Mouse (Mus musculus) embryonic facial prominence, embryonic 10.5 days (tissue): ENCODE measurements at regions not wholly inside any gene's neighbourhood (a gene's known extent, or its start where the extent isn't known, plus 50 kb on each side); places are given as distances from the start of the nearest gene placed in this dataset.
A peak's percentile ranks its signal among the peaks of the same experiment; 100 is the strongest.

Experiments used
- DNase-seq: peaks from one replicate; pipeline ENCODE4 v3.0.0-alpha.2; 2017; ENCODE audit warnings: low spot score
- H3K27ac ChIP-seq: fragments of 300-500 bp; sonication (generic); replicated peaks from 2 replicates; pipeline ENCODE4 v1.5.1; 2016; ENCODE audit warnings: mild to moderate bottlenecking
- H3K27me3 ChIP-seq: fragments of 300-500 bp; sonication (generic); replicated peaks from 2 replicates; pipeline ENCODE4 v1.6.1; 2016; ENCODE audit warnings: low read depth, mild to moderate bottlenecking; ENCODE audit not compliant: poor library complexity, severe bottlenecking
- H3K36me3 ChIP-seq: fragments of 300-500 bp; sonication (generic); replicated peaks from 2 replicates; pipeline ENCODE4 v1.6.1; 2016; ENCODE audit warnings: mild to moderate bottlenecking, moderate library complexity
- H3K4me1 ChIP-seq: fragments of 300-500 bp; sonication (generic); 2 replicates; pipeline ENCODE4 v1.6.1; 2016
- H3K4me3 ChIP-seq: fragments of 300-500 bp; sonication (generic); 2 replicates; pipeline ENCODE4 v1.5.1; 2016; ENCODE audit warnings: mild to moderate bottlenecking, moderate library complexity
- H3K9me3 ChIP-seq: fragments of 300-500 bp; sonication (generic); 2 replicates; pipeline ENCODE4 v1.6.1; 2016; ENCODE audit warnings: mild to moderate bottlenecking
- WGBS: fragments of 180-500 bp; shearing (Covaris S2); methylation state at CpG from one replicate; pipeline ENCODE4 v1.1.7; 2016; 5-methylcytosine and 5-hydroxymethylcytosine counted together

DNA sequence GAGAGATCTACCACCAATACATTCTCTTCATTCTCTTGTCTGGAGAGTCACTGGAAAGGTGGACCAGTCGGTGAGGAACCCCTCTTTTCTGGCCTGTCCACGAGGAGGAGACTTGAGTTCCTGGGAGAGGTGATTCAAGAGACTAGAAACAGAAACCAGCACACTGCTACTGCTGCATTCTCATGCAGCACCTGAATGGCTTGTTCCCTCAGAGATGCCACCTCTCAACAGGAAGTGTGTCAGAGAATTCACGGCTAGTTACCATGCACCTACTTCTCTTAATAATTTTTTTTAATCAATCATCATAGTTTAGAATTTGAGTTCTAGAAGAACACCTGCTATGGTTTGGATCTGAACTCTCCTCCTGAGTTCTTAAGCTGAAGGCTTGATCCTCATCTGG, 52.0 kb upstream of the Dynlrb2 start:
- Histone ChIP-seq H3K4me3 (no peak overlapping the region), H3K4me1 (no peaks in the 10 kb centered on the region), H3K27ac (no peak overlapping the region), H3K36me3 (no peaks in the 10 kb centered on the region), H3K27me3 (no peaks in the 10 kb centered on the region), H3K9me3 (no peaks in the 10 kb centered on the region)
- 78% methylated on average over 3 of the region's 3 CpGs for WGBS
- no peak for DNase-seq

DNA sequence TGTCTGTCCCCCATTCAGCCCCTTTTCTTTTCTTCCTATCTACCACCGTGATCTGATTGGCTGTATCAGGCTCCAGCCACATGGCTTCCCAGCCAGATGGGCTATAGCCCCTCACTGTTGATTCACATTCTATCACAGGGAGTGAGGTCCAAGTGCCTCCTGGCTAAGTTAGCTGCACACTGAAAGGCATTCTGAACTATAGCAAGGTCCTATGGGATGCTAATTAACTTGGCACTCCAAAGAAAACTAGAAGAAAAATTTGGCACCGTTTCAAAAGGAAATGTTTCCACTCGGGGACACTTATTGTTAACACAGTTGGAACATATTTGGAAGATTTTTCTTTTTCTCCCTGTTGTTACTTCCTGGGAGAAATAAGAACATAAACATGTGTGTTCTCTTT, 53.4 kb upstream of the Dynlrb2 start:
- Histone ChIP-seq H3K27me3 (no peaks in the 10 kb centered on the region), H3K36me3 (no peaks in the 10 kb centered on the region), H3K4me1 (no peaks in the 10 kb centered on the region), H3K4me3 (no peak overlapping the region), H3K9me3 (no peaks in the 10 kb centered on the region), H3K27ac (no peak overlapping the region)
- no peak for DNase-seq
- 78% methylated on average over 3 of the region's 3 CpGs for WGBS

DNA sequence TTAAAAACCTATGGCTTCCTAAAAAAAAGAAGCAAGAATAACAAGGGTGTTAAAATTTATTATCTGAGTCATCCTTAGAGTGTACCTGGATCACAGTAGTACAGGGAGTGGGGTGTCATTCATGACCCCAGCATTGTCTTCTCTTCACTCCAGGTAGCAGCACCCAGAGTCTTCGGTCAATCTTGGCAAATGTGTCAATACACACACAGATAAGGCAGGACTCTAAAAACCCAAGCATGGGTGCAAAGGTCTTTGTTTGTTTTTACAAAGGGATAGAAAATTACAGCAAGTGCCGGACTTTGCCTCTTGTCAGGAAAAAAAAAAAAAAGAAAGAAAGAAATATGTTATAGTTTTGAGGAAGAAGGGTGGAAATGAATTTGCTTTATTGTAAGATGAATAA, 57.3 kb upstream of the Dynlrb2 start:
- H3K27ac ChIP-seq, result no peak overlapping the region
- H3K27me3 ChIP-seq, result 0 out of 2 replicates have a peak, but pooled peaks cover 1% of the 10 kb centered on the region
- 80% methylated on average over 2 of the region's 2 CpGs for WGBS
- H3K4me1 ChIP-seq, result no peaks in the 10 kb centered on the region
- no peaks in the 10 kb centered on the region for H3K36me3 ChIP-seq
- DNase-seq, result no peak
- 0 out of 2 replicates have a peak, but pooled peaks cover 3% of the 10 kb centered on the region for H3K9me3 ChIP-seq
- H3K4me3 ChIP-seq, result no peak overlapping the region

DNA sequence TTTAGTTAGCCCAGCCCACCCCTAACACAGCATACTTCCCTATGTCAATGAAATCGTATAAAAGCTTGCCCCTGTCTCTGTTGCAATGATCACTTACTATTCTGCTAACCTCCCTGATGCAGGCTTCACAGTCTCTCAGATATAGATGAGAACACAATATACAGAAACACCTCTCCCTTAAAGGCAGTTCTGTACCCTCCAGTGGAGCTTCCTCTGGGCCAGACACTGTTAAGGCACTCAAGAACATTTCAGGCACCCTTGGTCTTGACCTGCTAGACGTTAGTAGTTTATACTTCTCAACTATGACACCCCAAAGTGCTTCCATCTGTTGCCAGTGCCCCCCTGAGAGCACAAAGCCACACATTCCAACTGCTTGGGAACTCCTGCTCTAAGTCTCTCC, 61.9 kb upstream of the Dynlrb2 start:
- Histone ChIP-seq H3K4me3 (no peak overlapping the region), H3K9me3 (0 out of 2 replicates have a peak, but pooled peaks cover 3% of the 10 kb centered on the region), H3K4me1 (0 out of 2 replicates have a peak, but pooled peaks cover 3% of the 10 kb centered on the region), H3K27ac (no peak overlapping the region), H3K27me3 (peaks cover 33% of the 10 kb centered on the region), H3K36me3 (no peaks in the 10 kb centered on the region)
- no peak for DNase-seq
- 46% methylated on average over 2 of the region's 2 CpGs for WGBS

DNA sequence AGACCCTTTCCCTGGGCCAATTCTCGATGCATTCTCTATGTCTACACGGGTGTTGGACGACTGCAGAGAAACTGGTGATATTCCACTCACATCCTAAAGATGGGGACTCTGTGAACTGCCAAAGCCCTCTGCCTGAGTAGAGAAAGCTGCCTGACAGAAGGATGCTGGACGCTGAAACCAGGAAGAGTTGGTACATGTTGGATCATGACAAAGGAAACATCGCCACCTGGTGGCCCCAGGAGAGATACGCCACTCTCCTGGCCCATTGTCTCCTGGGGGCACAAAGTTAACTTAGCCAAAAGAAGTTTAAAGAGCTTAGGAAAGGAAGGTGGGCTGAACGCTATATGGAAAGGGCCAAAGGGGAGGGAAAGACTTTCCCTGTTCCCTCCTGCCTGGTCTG, 65.9 kb upstream of the Dynlrb2 start:
- Histone ChIP-seq H3K9me3 (no peaks in the 10 kb centered on the region), H3K27me3 (peaks cover 41% of the 10 kb centered on the region), H3K4me1 (peaks cover 13% of the 10 kb centered on the region), H3K27ac (no peak overlapping the region), H3K4me3 (no peak overlapping the region), H3K36me3 (no peaks in the 10 kb centered on the region)
- peak; percentile 81 for DNase-seq
- 17% methylated on average over 7 of the region's 7 CpGs for whole genome bisulfite sequencing

DNA sequence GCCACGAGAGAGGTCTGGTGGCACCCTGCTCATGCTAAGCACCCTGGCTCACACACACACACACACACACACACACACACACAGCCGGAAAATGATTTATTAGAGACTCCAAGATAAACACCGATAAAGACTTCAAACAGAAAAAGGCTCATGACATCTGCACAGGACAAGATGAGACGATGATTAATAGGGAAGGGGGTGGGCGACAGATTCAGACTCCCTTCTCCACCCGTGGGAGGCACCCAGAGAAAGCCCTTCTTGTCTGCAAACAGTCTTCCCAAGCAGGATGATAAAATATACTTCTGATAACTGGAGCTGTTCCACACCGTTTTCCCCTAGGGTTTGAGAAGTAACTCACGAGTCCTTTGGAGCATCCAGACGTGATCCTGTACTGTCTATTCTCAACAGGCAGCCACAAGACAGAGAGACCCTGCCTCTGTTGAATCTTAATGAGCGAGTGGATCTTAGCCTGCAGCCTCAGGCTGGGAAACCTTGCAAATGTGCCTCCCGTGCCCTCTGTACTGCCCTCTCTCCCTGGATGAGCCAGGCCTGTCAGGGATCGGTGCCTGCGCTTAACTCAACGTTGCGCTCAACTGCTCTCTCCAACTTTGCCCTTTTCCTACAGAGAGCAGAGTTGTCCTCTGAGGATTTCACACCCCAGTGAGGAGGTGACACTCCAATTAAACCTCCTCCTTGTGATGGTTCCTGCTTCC, 69.3 kb upstream of the Dynlrb2 start:
- no peak overlapping the region for H3K27ac ChIP-seq
- WGBS, result 66% methylated on average over 15 of the region's 15 CpGs
- no peak overlapping the region for H3K4me3 ChIP-seq
- no peak for DNase-seq
- H3K27me3 ChIP-seq, result peaks cover 21% of the 10 kb centered on the region; the same call in 1 of the 2 replicates
- H3K9me3 ChIP-seq, result no peaks in the 10 kb centered on the region
- no peaks in the 10 kb centered on the region for H3K36me3 ChIP-seq
- H3K4me1 ChIP-seq, result peaks cover 13% of the 10 kb centered on the region

DNA sequence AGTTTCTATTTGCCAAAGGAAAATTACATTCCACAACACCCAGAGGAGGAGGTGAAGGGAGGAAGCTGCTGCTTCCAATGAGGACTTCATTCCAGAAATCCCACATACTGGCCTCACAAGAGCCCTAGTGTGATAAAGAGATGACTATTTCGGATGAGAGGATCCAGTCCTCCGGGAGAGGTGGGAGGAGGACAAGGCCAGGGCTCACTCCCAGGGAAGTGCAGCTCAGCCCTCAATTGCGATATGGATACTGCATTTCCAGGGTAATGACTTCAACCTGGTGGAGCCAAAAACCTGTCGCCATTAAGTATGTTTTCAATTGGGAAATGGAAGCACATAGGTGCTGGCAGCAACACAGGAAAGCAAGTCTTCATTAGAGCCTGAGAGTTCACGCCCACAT, 74.7 kb upstream of the Dynlrb2 start:
- Histone ChIP-seq H3K9me3 (no peaks in the 10 kb centered on the region), H3K4me3 (no peak overlapping the region), H3K27ac (no peak overlapping the region), H3K4me1 (peaks cover 2% of the 10 kb centered on the region), H3K27me3 (no peaks in the 10 kb centered on the region), H3K36me3 (no peaks in the 10 kb centered on the region)
- no peak for DNase-seq
- WGBS, result 81% methylated on average over 5 of the region's 5 CpGs

DNA sequence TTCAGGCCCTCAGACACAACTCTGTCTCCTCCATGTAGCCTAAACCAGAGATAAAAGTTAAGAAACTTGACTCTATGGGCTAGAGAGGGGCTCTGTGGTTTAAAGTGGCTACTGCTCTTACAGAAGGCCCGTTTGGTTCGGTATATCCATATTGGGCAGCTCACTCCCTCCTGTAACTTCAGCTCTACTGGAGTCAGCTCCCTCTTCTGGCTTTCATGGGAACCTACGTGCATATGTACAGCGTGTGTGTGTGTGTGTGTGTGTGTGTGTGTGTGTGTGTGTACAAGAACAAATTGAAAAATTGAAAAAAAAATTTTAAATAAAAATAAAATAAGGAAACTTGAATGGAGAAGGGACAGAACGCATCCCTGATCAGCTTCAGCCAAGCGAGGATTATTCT, 75.1 kb upstream of the Dynlrb2 start:
- no peak for DNase-seq
- WGBS, result 81% methylated on average over 6 of the region's 6 CpGs
- H3K9me3 ChIP-seq, result no peaks in the 10 kb centered on the region

DNA sequence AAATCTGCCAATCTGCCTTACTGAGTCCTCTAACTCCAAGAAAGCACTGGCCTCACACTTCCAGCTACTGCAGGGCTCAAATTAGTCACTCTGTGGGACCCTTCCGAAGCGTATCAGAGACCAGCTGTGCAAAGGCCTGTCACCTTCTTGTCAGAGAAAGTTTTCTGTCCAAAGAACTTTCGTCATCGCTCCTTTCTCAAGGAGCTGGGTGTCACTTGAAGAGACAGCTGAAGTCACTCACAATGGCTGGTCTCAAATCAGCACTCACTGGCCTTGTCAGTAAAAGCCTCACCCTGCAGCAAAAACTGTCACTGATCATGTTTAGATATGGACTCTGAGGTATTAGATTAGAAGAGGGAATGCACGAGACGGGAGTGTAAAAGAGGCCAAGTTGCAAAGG, 81.9 kb upstream of the Dynlrb2 start:
- no peak overlapping the region for H3K4me3 ChIP-seq
- no peak for DNase-seq
- no peaks in the 10 kb centered on the region for H3K4me1 ChIP-seq
- no peak overlapping the region for H3K27ac ChIP-seq
- no peaks in the 10 kb centered on the region for H3K9me3 ChIP-seq
- 65% methylated on average over 6 of the region's 6 CpGs for WGBS
- no peaks in the 10 kb centered on the region for H3K36me3 ChIP-seq
- H3K27me3 ChIP-seq, result no peaks in the 10 kb centered on the region

More for the DNA sequence above, 75.1 kb upstream of the Dynlrb2 start:
- H3K36me3 ChIP-seq, result no peaks in the 10 kb centered on the region
- no peak overlapping the region for H3K27ac ChIP-seq
- H3K4me1 ChIP-seq, result no peaks in the 10 kb centered on the region
- H3K27me3 ChIP-seq, result no peaks in the 10 kb centered on the region
- H3K4me3 ChIP-seq, result no peak overlapping the region

DNA sequence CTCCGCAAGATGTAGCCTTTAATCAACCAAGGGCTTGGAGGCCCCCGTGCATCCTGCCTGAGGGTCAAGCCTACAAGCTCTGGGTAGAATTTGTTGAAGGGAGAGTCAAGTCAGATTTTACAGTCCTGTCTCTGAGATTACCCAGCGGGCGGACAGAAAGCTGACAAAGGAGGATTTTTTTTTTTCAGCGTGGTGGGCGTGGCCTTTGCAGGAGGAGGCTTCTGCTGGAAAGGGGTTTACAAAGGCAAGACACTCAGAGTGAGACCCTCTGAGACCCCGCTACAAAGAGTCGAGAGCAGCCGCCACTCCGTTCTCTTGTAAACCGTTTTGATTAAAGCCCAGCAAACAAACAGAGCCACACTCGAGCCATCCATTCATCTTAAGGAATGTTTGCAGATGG, 92.1 kb upstream of the Dynlrb2 start:
- Histone ChIP-seq H3K4me1 (peaks cover 18% of the 10 kb centered on the region), H3K36me3 (no peaks in the 10 kb centered on the region), H3K4me3 (peak overlapping the region; percentile 17; the same call in 1 of the 2 replicates), H3K27me3 (peaks cover 13% of the 10 kb centered on the region; the same call in 1 of the 2 replicates), H3K9me3 (no peaks in the 10 kb centered on the region), H3K27ac (no peak overlapping the region)
- WGBS, result 27% methylated on average over 12 of the region's 12 CpGs
- DNase-seq, result peak; percentile 20

DNA sequence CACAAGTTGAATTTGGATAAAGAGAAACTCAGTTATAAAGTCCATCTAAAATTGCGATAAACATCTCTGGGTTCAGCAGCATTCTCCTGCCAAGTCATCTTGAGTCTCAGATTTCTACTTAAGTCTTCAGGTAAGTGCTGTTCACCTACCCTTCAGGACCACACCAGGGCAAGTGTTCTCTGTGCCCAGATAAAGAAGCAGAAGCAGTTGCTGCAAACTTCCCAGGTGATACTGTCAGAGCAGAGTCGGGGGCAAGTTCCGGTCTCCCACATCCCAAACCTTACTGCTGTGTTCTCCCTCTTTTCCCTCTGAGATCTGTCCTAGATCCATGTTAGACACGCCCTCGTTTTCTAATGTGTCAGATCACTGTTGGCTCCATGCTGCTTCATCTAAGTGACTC, 94.7 kb upstream of the Dynlrb2 start:
- no peaks in the 10 kb centered on the region for H3K36me3 ChIP-seq
- H3K27ac ChIP-seq, result no peak overlapping the region
- no peaks in the 10 kb centered on the region for H3K9me3 ChIP-seq
- 80% methylated on average over 5 of the region's 5 CpGs for WGBS
- H3K27me3 ChIP-seq, result peaks cover 13% of the 10 kb centered on the region; the same call in 1 of the 2 replicates
- no peak for DNase-seq
- H3K4me3 ChIP-seq, result no peak overlapping the region
- peaks cover 18% of the 10 kb centered on the region for H3K4me1 ChIP-seq

DNA sequence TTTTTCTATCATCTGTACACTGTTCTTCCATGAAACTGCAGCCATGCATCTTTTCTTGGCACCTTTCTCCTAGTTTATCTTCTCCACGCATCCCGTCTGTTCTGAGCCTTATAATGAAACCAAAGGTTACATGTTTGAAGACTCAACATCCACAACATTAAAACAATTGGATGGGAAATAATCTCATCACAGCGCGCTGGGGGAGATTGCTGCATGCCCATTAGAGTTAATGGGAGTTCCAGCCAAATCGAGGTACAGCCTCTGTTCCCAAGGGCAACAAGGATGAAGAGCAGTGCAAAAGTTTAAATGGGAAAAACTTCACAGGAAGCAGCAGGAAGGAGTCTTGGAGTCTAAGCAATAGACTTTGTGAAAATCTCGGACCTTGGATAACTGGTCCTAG, 95.8 kb upstream of the Dynlrb2 start:
- H3K36me3 ChIP-seq, result no peaks in the 10 kb centered on the region
- peaks cover 18% of the 10 kb centered on the region for H3K4me1 ChIP-seq
- no peaks in the 10 kb centered on the region for H3K9me3 ChIP-seq
- H3K4me3 ChIP-seq, result no peak overlapping the region
- 89% methylated on average over 6 of the region's 6 CpGs for WGBS
- peaks cover 13% of the 10 kb centered on the region; the same call in 1 of the 2 replicates for H3K27me3 ChIP-seq
- DNase-seq, result no peak
- H3K27ac ChIP-seq, result no peak overlapping the region

DNA sequence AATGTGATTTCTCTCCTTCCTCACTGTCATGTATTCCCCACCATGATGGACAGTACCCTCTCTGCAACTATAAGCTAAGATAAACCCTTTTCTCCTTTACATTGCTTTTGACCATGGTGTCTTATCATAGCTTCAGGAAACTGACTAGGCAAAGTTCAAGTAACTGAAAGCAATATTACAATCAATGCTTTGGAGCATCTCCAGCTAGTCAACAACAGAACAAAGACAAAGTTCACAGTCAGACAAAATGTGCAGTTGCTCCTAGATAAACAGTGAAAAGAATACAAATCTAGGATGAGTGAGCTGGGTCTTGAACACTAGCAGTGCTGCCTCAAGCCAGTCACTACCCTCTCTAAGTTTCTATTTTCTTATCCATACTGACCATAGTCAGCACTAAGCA, 100.2 kb upstream of the Dynlrb2 start:
- no peak overlapping the region for H3K4me3 ChIP-seq
- H3K9me3 ChIP-seq, result no peaks in the 10 kb centered on the region
- no peak for DNase-seq
- H3K36me3 ChIP-seq, result no peaks in the 10 kb centered on the region
- H3K27me3 ChIP-seq, result no peaks in the 10 kb centered on the region
- no peaks in the 10 kb centered on the region for H3K4me1 ChIP-seq
- H3K27ac ChIP-seq, result no peak overlapping the region
